Mouse (Mus musculus) embryonic fibroblast, embryonic 13.5 days (primary cell): ENCODE data around the gene Acot3. TPM values are rescaled to one million over a fixed set of nuclear protein-coding genes. Genes with fewer than 3 reads are reported as not detected.
"Not testable (repeated sequence)": the region's sequence is repeated elsewhere in the genome, so short reads cannot be mapped to it uniquely, and the experiment has no call there.

Experiments
- H3K27ac ChIP-seq: 2 replicates; pipeline ENCODE4 v1.5.1; 2012; ENCODE audit warnings: low read length, control low read depth, inconsistent platforms; ENCODE audit not compliant: insufficient read depth
- H3K4me1 ChIP-seq: 2 replicates; pipeline ENCODE4 v1.6.1; 2011; ENCODE audit warnings: low read length; ENCODE audit not compliant: control insufficient read depth, insufficient read depth
- H3K4me3 ChIP-seq: 2 replicates; pipeline ENCODE4 v1.5.1; 2011; ENCODE audit warnings: mild to moderate bottlenecking, control low read depth, low read length; ENCODE audit not compliant: insufficient read depth
- CTCF ChIP-seq: IDR thresholded peaks from 2 replicates; pipeline ENCODE4 v1.5.1; 2011; ENCODE audit warnings: mild to moderate bottlenecking, control low read depth, low read length, moderate library complexity, borderline replicate concordance; ENCODE audit not compliant: insufficient read depth
- POLR2A ChIP-seq: IDR thresholded peaks from 2 replicates; pipeline ENCODE4 v1.6.1; 2011; ENCODE audit warnings: low read depth, mild to moderate bottlenecking, control low read depth, low read length, moderate library complexity
- polyA plus RNA-seq: library from polyadenylated mRNA; stranded (reverse); fragments of >200 nt; gene quantifications from 2 replicates; pipeline ENCODE4 v1.2.4, GENCODE M21; 2011; ENCODE audit warnings: low read depth; ENCODE audit not compliant: missing spikeins, insufficient read length

The Acot3 gene
- polyA plus RNA-seq, 1 experiment, result not detected

- Histone ChIP-seq H3K4me1 (no peaks in the 10 kb centered on the region), H3K4me3 (no peak overlapping the region), H3K27ac (no peak overlapping the region)
- TF ChIP-seq CTCF (no peak), POLR2A (no peak)
Measured at GRCm38 (mm10) chr12:84100071-84100470, 48.1 kb downstream of the Acot3 start.

- H3K27ac ChIP-seq, H3K4me1 ChIP-seq: not testable (repeated sequence)
- H3K4me3 ChIP-seq, result peak within 1 kb of the TSS; percentile 35
- peak; percentile 49; the same call in 1 of the 2 replicates for TF ChIP-seq POLR2A
Measured at GRCm38 (mm10) chr12:84100604-84101492, 48.9 kb downstream of the Acot3 start, which contains the start of gene Acot6. Gene Acot6 (plus strand): TSS chr12:84100654.

- no peak for TF ChIP-seq POLR2A
- TF ChIP-seq CTCF, result no peak
- Histone ChIP-seq H3K4me1 (no peaks in the 10 kb centered on the region), H3K27ac (no peak overlapping the region), H3K4me3 (peak overlapping the region; percentile 35)
Measured at GRCm38 (mm10) chr12:84101493-84101845, 49.5 kb downstream of the Acot3 start.

- Histone ChIP-seq H3K4me1 (no peaks in the 10 kb centered on the region), H3K4me3 (no peak overlapping the region), H3K27ac (no peak overlapping the region)
- no peak for TF ChIP-seq CTCF
- TF ChIP-seq POLR2A, result no peak
Measured at GRCm38 (mm10) chr12:84107012-84107411, 55.1 kb downstream of the Acot3 start.

DNA sequence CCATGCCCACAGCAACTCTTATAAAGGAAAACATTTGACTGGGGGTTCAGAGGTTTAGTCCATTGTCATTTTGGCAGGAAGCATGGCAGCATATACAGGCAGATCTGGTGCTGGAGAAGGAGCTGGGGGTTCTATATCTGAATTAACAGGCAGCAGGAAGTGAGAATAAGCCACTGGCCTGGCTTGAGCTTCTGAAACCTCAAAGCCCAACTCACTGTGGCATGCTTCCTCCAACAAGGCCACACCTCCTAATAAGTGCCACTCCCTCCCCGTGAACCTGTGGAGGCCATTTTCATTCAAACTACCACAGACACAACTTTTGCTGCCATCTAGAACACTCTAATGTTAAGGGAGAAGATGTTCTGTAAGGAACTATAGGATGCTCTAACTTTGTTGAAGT lies 55.7 kb downstream of the Acot3 start:
- H3K4me1 ChIP-seq, result no peaks in the 10 kb centered on the region
- no peak for TF ChIP-seq POLR2A
- TF ChIP-seq CTCF, result no peak
- no peak overlapping the region for H3K4me3 ChIP-seq
- H3K27ac ChIP-seq, result no peak overlapping the region

- TF ChIP-seq CTCF (no peak), POLR2A (no peak)
- H3K4me3 ChIP-seq, result no peak overlapping the region
Measured at GRCm38 (mm10) chr12:84109924-84110323, 58.0 kb downstream of the Acot3 start.

More at GRCm38 (mm10) chr12:84109924-84110323, 58.0 kb downstream of the Acot3 start:
- Histone ChIP-seq H3K27ac (no peak overlapping the region), H3K4me1 (peaks cover 2% of the 10 kb centered on the region; the same call in 1 of the 2 replicates)

Other genes with a start within 250 kb of the Acot3 start
- gene Numb, start 130.2 kb upstream of the Acot3 start, polyA plus RNA-seq, result 23.6 and 26.7 TPM in 2 replicates
- 6.5 and 6.7 TPM in 2 replicates for gene Riox1, start 101.5 kb upstream of the Acot3 start, polyA plus RNA-seq
- not detected in 2 replicates for gene Heatr4, start 67.3 kb upstream of the Acot3 start, polyA plus RNA-seq
- gene Acot2, start 64.3 kb upstream of the Acot3 start, polyA plus RNA-seq, result 19.7 and 28.9 TPM in 2 replicates
- 7.0 and 12.4 TPM in 2 replicates for gene Acot1, start 42.7 kb upstream of the Acot3 start, polyA plus RNA-seq
- 0.23 and 0.37 TPM in 2 replicates for gene Acot4, start 13.8 kb upstream of the Acot3 start, polyA plus RNA-seq
- not detected in 2 replicates for gene Gm49366, start 13.2 kb upstream of the Acot3 start, polyA plus RNA-seq
- gene Acot5, start 17.2 kb downstream of the Acot3 start, polyA plus RNA-seq, result not detected in 2 replicates
- 3.1 and 4.4 TPM in 2 replicates for gene Acot6, start 48.5 kb downstream of the Acot3 start, polyA plus RNA-seq
- gene Dnal1, start 62.2 kb downstream of the Acot3 start, polyA plus RNA-seq, result 14.4 and 21.6 TPM in 2 replicates
- gene Pnma1, start 96.3 kb downstream of the Acot3 start, polyA plus RNA-seq, result 0.30 and 0.35 TPM in 2 replicates
- 20.6 and 21.3 TPM in 2 replicates for gene Elmsan1, start 166.7 kb downstream of the Acot3 start, polyA plus RNA-seq
- 41.6 and 43.7 TPM in 2 replicates for gene Ptgr2, start 233.1 kb downstream of the Acot3 start, polyA plus RNA-seq